Mouse (Mus musculus): ENCODE data around the gene Stat3. TPM values are rescaled to one million over a fixed set of nuclear protein-coding genes. Genes with fewer than 3 reads are reported as not detected.

The Stat3 gene
- total RNA-seq, 2 experiments from 2014 or later, result 32.9 to 34.4 TPM

DNA sequence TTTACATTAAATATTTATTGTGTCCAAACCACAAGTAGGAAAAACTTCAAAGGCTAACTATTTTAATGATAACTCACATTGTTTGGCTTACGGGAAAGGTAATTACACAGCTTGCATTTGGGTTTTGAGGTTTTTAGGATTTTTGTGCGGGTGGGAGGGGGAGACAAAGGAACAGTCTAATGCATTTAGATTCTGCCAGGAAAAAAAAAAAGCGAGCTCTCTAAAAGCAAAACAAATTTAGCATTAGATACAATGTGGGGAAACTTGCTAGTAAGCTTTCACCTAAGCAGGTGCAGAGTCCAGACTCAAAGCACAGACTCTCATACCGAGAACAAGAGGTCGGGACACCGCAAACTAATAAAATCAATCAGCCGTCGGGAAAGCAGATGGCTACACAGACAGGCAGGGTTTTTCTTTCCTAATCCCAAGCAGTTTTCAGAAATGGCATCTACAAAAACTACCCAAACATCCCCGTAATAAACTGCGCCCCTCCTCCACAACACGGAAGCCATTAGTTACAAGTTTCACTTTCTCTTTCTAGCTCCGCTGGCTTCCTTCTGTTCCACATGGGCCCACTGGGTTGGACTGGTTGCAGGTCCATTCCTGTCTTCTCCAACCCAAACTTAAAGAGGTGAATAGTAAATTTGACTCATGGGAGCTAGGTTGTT, 8.0 kb downstream of the Stat3 start:
- DNase-seq (ENCODE audit: extremely low spot score in 1 of 2, low spot score in 1 of 2), result no peak

DNA sequence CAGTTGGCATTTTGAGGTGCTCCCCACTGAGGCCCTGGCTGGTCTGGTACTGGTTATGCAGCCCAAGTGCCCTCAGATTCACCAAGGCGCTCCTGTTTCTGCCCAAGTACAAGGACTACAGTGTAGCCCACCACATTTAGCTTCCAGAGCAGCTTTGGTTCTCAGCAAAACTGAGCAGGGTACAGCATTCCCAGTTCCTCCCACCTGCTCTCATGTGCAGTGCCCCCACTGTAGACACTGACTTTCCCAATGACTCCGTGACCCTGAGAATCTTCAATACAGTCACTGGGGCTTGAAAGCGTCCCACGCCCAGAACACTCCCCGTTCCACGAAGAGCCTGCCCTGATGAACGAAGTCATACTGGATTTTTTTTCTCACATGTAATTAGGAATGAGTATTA, 8.7 kb downstream of the Stat3 start:
- no peak for DNase-seq (ENCODE audit: extremely low spot score in 1 of 2, low spot score in 1 of 2)

DNA sequence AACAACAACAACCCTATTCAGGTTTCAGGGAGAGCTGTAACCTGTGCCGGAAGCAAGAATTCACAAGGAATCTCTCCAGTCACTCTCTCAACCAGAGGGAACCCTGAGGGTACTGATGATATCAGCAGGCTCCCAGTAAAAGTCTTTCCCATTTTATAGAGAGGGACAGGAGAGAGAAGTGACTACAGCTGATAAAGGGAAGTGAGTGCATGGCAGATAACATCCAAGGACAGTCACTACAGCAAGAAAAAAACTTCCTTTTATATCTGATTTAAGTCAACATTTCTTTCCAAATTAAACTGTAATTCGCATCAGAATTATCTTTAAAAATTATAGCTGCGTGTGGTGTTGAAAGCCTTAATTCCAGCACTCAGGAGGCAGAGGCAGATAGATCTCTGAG, 12.0 kb downstream of the Stat3 start:
- DNase-seq (ENCODE audit: extremely low spot score in 1 of 2, low spot score in 1 of 2), result no peak

DNA sequence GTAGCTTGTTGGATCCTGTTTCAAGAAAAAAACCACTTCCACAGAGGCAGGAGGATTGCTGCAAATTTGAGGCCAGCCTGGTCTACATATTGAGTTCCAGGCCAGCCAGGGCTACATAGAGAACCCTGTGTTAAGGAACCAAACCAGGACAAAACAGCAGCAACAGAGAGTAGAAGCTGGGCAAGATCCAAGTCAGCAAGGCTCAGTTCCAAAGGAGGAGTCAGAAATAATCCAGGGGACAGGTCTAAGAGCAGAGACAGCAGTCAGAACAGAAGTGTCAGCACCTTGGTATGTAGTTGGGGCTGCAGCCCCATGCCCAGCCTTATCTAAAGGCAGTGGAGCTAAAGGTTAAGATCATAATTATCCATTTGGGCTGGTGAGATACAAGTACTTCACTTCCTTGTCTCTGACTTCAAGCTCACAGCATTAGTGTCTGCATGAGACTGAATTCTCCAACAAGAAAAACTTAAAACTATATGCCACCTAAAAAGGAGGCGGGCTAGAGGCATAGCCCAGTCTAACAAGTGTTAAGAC, 14.9 kb downstream of the Stat3 start:
- no peak for DNase-seq (ENCODE audit: extremely low spot score in 1 of 2, low spot score in 1 of 2)

DNA sequence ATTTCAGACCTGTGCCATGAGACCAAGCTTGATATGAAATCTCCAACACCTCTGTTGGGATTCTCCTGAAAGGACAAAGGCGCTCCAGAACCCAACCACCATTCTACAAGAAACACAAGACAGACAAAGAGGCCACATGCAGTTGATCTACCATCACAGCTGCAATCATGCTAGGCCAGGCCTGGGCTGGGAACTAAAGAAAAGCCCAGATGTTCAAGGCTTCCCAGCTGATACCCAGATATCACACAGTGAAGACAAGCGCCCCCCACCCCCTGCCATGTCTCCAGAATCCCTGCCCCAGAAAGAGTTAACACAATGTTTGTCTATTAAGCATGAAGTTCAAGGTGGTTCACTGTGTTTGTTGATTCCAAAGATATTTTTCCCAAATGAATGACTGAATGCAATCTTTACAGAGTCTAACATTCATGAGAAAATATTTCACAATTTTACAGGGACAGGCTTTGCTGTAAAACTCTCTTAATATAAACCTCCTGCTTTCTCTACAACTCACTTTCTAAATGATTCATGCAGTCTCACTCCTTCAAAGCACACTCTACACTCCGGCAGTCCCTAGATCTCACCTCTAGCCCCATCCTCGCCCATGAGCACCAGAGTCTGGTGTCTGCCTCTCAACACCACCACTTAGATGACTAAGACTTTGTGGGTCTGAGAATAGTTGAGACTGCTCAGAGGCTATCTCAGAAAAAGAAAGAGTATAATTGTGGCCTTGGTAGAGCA, 18.3 kb downstream of the Stat3 start:
- no peak for DNase-seq (ENCODE audit: extremely low spot score in 1 of 2, low spot score in 1 of 2)

DNA sequence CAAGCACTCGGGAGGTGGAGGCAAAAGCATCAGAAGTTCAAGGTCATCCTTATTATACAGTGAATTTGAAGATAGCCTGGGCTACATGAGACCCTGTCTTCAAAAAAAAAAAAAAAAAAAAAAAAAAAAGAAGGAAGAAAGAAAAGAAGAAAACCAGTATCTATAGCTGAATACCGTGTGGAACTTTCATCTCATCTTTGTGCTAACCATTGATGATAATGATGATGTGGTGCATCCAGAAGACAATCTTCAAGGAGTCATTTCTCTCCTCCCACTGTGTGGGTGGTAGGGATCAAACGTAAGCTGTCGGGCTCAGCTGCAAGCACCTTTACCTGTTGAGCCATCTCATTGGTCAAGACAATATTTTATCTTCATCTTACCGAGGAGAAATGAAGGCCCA, 21.3 kb downstream of the Stat3 start:
- no peak for DNase-seq (ENCODE audit: extremely low spot score in 1 of 2, low spot score in 1 of 2)

DNA sequence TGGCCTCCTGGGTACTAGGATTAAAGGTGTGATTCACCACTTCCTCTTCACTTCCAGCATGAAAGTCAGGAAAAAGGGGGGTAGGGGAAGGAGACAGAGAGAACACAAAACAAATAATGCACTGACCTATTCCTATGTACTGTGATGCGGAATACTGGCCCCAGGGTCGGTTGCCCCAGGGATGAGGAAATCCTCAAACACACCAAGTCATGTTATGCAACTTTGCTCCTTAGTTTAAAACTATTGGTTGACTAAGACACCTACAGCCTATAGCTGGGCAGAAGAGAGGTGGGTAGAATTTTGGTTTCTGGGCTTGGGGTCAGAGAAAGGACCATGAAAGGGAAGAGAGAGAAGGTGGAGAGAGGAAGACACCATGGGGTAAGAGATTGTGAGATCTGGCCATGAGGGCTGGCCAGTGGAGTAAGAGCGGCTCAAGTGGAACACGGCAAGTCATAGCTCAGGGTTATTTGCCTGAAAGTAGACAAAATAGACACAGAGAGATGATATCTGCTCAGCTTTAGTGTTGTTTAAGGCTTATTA, 22.8 kb downstream of the Stat3 start:
- no peak for DNase-seq (ENCODE audit: extremely low spot score in 1 of 2, low spot score in 1 of 2)

DNA sequence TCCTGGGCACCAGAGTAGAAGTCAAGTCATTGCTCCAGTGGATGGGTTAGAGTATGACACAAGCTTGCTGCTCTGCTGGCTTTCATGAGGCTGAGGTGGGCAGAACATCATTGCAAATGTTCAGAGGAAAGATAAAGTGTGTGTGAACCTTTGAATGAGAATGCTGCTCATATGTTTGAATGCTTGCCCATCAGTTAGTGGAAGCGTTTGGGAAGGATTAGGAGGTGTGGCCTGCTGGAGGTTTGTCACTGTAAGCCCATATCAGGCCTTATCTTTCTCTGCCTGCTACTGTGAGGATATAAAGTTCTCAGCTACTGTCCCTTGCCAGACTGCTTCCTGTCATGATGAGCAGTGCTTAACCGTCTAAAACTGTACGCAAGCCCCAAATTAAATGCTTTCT, 24.3 kb downstream of the Stat3 start:
- DNase-seq (ENCODE audit: extremely low spot score in 1 of 2, low spot score in 1 of 2), result no peak

DNA sequence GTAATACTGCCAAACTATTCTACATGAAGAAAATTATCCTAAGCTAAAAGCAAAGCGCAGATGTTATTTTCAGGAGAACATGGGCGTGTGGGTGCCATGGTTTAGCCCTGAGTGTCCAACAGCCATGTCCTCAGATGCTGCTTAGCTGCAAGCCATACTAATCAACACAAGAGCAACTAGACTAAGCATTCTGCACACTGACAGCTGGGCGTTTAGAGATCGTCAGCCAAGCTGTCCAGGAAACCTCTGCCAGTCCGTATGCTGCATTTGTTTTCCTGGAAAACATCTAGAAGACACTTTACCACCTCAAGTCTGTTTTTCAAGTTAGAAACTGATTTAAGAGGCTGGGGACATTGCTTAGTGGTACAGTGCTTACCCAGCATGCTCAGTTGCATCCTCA, 24.9 kb downstream of the Stat3 start:
- no peak for DNase-seq (ENCODE audit: extremely low spot score in 1 of 2, low spot score in 1 of 2)

DNA sequence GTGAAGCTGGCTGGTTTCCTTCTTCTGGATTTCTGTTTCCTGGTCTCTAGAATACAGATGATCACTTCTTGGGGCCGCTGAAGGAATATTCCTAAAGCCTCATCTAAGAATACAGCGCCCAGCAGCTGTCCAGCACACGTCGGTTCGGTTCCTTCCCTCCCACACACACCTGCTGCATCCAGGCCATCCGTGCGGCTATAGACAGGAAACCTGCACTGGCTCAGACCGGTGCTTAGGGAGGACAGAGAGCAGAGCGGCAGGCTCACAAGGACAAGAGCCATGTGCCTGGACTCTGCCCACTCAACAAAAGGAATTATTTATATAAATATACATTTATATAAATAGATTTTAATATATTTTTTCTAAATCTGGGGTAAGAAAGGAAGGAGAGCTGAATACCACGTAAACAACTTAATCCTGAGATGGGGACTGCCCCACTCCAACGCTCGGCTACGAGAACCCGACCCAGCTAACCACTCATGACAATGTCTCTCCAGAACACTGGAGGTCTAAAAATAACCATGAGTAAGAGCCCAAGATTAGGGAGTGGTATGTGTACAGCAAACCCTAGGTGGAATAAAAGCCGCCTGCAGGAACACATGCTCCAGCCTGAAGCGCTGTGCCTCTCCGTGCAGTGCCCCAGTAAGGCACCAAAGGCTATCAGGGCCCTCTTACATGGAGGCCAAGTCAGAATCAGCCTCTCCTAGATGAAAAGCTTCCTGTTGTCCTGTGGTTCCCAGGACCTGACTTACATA, 26.8 kb downstream of the Stat3 start:
- DNase-seq (ENCODE audit: extremely low spot score in 1 of 2, low spot score in 1 of 2), result no peak

DNA sequence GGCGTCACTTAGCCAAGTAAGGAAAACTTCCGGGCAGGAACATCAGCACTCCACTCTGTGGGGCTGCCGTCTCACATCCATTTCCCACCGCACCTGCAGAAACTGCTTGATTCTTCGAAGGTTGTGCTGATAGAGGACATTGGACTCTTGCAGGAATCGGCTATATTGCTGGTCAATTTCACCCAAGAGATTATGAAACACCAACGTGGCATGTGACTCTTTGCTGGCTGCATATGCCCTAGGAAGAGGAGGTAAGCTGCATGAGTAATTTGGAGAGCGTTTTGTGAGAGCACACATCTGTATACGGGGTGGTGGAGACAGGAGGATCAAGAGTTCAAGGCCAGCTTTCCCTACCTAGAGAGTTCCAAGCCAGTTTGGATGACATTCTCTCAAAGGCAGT, 30.8 kb downstream of the Stat3 start:
- no peak for DNase-seq (ENCODE audit: extremely low spot score in 1 of 2, low spot score in 1 of 2)

DNA sequence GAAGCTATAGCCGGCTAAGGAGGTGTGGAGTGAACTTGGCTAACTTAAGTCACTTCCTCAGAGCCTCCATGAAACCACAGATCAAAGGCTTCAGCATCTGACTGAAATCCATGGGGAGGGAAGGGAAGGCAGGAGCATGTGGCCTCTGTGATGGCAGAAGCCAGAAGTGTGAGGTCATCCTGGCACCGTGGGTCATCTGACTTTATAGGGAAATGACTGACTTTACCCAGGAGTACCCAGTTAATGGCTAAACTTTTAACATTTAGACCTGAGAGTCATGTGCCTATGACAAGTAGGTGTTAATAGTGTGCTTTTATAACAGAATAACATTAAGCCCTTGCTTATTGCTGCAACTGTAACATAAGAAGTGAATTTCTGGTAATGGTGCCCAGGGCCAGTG, 31.2 kb downstream of the Stat3 start:
- no peak for DNase-seq (ENCODE audit: extremely low spot score in 1 of 2, low spot score in 1 of 2)

DNA sequence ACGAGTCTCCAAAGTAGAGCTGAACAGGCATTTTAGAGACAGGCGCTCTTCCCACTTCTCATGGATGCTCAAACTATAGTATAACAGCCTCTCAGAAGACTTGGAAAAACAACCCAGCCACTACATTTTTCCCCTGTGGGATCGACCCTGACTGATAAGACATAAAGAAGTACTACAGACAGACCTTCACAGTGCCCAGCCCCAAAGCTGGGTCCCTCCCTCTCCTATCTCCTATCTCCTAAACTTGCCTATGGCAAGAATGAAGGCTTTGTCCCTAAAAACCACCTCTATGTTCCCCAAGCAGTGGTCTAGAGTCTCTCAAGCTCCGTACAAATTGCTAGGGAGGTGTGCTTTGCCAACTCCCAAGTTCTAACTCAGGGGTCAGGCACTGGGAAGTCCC, 32.5 kb downstream of the Stat3 start:
- no peak for DNase-seq (ENCODE audit: extremely low spot score in 1 of 2, low spot score in 1 of 2)

DNA sequence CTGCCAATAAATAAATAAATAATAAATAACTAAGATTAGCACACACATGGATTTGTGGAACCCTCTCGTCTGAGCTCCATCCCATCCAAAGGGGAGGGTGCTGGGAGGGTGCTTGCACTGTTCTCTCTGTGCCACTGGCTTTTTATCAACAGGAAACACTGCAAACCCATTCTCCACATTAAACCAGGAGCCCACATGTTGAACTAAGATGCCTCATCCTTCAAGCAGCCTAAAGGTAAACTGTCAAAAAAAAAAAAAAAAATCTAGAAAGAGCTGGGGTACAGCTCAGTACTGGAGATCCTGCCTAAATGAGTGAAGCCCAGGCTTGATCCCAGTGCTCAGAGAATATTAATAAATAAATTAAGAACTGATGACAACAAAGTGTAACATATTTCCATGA, 33.4 kb downstream of the Stat3 start:
- no peak for DNase-seq (ENCODE audit: extremely low spot score in 1 of 2, low spot score in 1 of 2)

DNA sequence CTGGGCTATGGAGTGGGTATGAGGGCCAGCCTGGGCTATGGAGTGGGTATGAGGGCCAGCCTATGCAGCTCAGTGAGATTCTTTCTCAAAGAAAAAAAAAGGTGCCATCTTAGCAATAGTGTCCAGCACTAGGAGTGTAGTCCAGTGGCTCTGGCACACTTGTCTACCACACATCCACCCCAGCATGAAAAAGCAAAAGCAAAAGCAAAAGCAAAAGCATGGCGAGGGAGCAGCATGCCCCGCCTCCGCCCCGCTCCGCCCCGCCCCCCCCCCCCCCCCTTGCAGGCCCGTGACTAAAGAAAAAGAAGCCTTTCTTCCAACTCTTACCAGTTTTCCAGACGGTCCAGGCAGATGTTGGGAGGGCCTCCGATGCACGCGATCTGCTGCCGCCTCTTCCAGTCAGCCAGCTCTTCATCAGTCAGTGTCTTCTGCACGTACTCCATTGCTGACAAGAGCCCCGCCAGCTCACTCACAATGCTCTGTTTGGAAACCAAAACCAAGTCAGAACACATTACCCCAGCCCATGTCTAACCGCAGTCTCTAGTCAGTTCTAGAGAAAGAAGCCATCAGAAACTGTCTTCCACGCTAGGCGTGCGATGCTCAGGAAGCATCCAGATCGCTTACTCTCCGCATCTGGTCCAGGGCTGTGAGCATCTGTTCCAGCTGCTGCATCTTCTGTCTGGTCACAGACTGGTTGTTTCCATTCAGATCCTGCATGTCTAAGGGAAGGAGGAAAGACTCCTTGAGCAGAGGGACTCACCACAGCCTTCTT, 34.6 kb downstream of the Stat3 start:
- DNase-seq (ENCODE audit: extremely low spot score in 1 of 2, low spot score in 1 of 2), result no peak

DNA sequence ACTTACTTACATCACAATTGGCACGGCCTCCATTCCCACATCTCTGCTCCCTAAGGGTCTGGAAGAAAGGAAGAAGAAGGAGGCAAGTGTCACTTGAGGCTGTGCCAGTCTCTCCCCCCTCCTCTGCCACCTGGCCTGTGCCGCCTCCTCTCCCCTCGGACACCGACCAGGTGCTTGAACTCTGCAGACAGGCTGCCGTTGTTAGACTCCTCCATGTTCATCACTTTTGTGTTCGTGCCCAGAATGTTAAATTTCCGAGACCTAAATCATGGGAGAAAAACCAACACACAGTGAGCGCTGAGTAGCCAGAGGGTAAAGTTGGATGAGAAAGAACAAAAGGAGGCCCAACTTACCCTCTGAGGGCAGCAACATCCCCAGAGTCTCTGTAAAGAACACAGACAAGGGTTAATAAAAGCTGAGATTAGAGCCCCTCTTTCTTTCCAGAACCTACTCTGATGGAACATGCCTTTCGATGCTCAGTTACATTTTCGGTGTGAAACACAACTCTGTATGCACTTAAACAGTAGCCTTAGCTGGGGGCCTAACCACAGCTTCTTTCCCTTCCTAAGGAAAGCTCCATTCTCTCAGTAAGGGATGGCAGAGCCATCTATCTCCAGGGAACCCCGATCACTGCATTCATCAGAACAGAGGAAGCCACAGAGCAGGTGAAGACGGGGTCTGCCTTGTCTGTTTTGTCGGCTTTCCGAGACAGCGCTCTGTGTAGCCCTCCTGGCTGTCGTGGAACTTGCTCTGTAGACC, 40.7 kb downstream of the Stat3 start:
- no peak for DNase-seq (ENCODE audit: extremely low spot score in 1 of 2, low spot score in 1 of 2)

DNA sequence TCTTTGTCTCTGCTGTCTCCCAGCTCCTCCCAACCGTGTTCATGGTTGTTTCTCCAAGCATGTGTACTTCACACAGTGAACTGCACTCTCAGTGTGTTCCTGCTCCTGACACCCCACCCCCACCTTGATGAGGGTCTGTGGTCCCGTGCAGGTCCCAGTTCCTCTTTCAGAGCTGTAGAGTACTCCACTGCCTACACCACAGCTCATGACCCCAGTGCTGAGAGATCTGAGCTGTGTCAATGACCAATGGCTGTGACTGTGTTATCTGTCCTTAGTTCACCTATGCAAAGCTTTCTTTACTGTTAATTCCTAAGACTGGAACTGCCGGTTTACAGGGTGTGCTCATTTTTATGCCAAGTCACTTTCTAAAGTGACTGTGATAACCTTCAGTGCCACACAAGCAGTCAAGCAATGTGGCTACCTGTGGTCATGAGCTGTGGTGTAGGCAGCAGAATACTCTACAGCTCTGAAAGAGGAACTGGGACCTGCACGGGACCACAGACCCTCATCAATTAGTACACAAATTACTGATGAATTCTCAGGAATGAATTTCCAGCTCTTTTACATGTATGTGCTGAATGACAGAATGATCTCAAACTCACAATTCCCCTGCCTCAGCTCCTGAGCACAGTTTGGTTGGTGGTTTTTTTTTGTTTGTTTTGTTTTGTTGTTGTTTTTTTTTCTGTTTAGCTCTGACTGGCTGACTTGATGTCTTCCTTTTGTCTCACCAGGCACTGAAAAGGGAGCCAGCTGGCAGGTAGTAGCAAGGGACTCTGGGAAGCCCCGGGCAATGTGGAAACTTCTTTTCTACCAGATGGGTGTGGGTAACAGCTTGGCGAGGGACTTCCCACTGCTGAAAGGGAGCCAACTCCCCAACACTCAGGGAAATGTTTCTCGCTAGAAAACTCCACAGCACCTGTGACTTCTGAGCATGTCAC, 41.8 kb downstream of the Stat3 start:
- DNase-seq (ENCODE audit: extremely low spot score in 1 of 2, low spot score in 1 of 2), result peak in 1 of 2 experiments; percentile 31

DNA sequence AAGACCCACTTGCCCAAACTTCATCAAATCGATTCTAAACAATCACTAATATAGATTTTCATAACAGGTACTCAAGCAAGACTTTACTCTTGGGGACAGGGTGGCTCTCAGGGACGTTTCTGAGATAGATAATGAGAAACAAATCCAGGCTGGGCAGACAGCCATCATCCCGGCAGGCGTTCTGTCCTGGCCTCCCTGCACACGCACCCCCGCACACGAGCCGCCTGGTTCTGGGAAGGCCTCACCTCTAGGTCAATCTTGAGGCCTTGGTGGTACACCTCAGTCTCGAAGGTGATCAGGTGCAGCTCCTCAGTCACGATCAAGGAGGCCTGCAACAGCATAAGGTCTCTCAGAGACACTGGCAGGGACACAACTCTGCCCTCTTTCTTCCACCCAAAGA, 43.3 kb downstream of the Stat3 start:
- no peak for DNase-seq (ENCODE audit: extremely low spot score in 1 of 2, low spot score in 1 of 2)

Data from layer of hippocampus, postnatal 25 days (tissue).